Mouse (Mus musculus): ENCODE measurements at regions not wholly inside any gene's neighbourhood (a gene's known extent, or its start where the extent isn't known, plus 50 kb on each side); places are given as distances from the start of the nearest gene placed in this dataset.

DNA sequence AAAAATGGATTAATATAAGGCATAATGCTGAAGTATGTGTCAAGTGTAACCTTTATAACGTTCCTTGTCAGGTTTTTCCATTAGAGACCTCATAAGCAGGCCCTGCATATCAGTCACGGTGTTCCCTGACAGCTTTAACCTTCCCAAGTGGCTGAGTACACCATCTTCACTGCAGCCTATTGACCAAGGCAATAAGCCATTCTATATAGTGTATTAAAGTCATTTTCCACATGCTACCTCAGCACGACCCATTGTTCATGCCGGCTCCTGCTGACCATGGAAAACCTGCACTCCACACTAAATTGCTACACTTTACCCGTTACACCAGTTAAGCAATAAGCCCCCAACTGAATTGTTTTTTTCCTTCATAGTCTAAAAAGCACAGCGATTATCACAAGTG, 883.0 kb upstream of the Arrdc3 start:
- peak; percentile 55 for DNase-seq (ENCODE audit: low spot score)

DNA sequence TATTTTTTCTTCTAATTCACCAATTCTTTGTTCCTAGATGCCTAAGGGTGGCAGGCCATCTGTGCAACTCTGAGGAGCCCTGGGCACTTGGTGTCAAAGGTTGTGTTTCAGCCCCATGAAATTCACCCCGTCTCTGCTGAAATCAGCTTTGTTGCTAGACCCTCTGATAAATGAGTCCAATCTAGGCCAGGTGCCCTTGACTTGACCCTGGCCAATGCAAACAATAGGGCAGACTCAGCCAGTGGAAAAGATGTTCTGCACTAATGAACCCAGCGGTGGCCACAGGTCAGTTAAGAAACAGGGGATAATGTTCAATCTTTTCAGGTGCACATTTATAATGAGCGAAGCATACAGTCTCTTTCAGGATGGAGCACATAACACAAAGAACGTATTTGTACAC, 882.5 kb upstream of the Arrdc3 start:
- peak; percentile 84 for DNase-seq (ENCODE audit: low spot score)
